Mouse (Mus musculus) left cerebral cortex, adult 6 months (tissue): ENCODE measurements around the gene Vmn1r59. TPM values are rescaled to one million over a fixed set of nuclear protein-coding genes. Genes with fewer than 3 reads are reported as not detected.

Source experiments
- long read RNA-seq, 2 experiments: library from polyadenylated mRNA; unstranded; transcript quantifications; one replicate each; pipeline ENCODE4 v2.0.0; 2019 to 2020
- polyA plus RNA-seq: library from polyadenylated mRNA; unstranded; fragments of <200 nt; fragmentation: Nextera tagmentation; gene quantifications from 2 replicates; pipeline ENCODE4 v1.2.3, GENCODE M21; 2021

The Vmn1r59 gene
- not detected in 2 replicates for polyA plus RNA-seq
- long read RNA-seq, experiment 1 = 0 reads
- long read RNA-seq, experiment 2 = 0 reads

GRCm38 (mm10) chr7:5456674-5457073, at the start of gene Vmn1r59:
TSS of gene Vmn1r59 (minus strand) at chr7:5456774.

GRCm38 (mm10) chr7:5493856-5494255, 37.3 kb upstream of the Vmn1r59 start, which contains the start of gene Vmn2r28:
TSS of gene Vmn2r28 (minus strand) at chr7:5493956.

GRCm38 (mm10) chr7:5413296-5413695, 43.3 kb downstream of the Vmn1r59 start, which contains the start of gene Vmn1r58:
TSS of gene Vmn1r58 (minus strand) at chr7:5413396.

Other genes starting within 250 kb of the Vmn1r59 start
- gene Vmn1r57, start 238.3 kb downstream of the Vmn1r59 start, polyA plus RNA-seq = not detected in 2 replicates
- gene Gm5065, start 106.2 kb downstream of the Vmn1r59 start, polyA plus RNA-seq = not detected in 2 replicates
- gene Nlrp2, start 105.7 kb downstream of the Vmn1r59 start, polyA plus RNA-seq = not detected in 2 replicates
- 0.01 TPM in 1 of 2 replicates, not detected in the other for gene Vmn1r58, start 43.4 kb downstream of the Vmn1r59 start, polyA plus RNA-seq
- not detected in 2 replicates for gene Vmn2r28, start 37.2 kb upstream of the Vmn1r59 start, polyA plus RNA-seq
- gene Vmn1r60, start 90.5 kb upstream of the Vmn1r59 start, polyA plus RNA-seq = not detected in 2 replicates
- gene Vmn1r61, start 156.5 kb upstream of the Vmn1r59 start, polyA plus RNA-seq = not detected in 2 replicates
- not detected in 2 replicates for gene Vmn1r62, start 216.9 kb upstream of the Vmn1r59 start, polyA plus RNA-seq